Mouse (Mus musculus) heart, postnatal 0 days (tissue): Measurements from ENCODE around the gene Sbds.

ENCODE experiments used
- CTCF ChIP-seq: IDR thresholded peaks from 2 replicates; pipeline ENCODE4 v1.5.1; 2016; ENCODE audit warnings: antibody characterized with exemption, control low read depth, low read depth
- EP300 ChIP-seq: IDR thresholded peaks from 2 replicates; pipeline ENCODE4 v1.6.1; 2016; ENCODE audit warnings: antibody characterized with exemption, low read depth

DNA sequence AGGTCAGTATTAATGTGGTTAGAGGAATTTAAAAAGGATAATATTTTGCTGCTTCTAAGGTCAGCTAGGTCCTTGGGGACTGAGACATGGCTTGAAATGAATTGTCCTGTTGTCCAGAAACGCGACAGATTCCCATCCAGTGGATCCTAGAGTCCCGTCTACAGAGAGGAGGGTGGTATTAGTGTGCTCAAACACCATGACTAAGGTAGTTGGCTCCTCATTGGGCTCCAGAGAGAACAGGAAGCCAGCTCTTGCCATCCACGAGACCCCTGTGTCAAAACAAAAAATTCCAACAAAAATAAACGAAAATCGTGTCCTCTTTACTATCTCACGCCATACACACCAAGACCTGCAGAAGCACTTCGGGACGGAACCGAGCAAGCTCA lies 33.6 kb downstream of the Sbds start:
- TF ChIP-seq CTCF (no peak), EP300 (no peak)
